Mouse (Mus musculus): Measurements from ENCODE around the gene Mtf1.

Mtf1 gene

GRCm38 (mm10) chr4:124801552-124802308 is at the start of gene Mtf1:
Mtf1 (plus strand) TSS chr4:124802104.
- DNase-seq (ENCODE audit: low spot score), result peak; percentile 95

GRCm38 (mm10) chr4:124752281-124753199 is 49.4 kb upstream of the Mtf1 start:
- DNase-seq (ENCODE audit: low spot score), result peak; percentile 23

- no peak for DNase-seq (ENCODE audit: low spot score)
Observed at GRCm38 (mm10) chr4:124755526-124755925, 46.4 kb upstream of the Mtf1 start.

- no peak for DNase-seq (ENCODE audit: low spot score)
Observed at GRCm38 (mm10) chr4:124759305-124759811, 42.5 kb upstream of the Mtf1 start.

- DNase-seq (ENCODE audit: low spot score), result no peak
Observed at GRCm38 (mm10) chr4:124761201-124761600, 40.7 kb upstream of the Mtf1 start.

- DNase-seq (ENCODE audit: low spot score), result no peak
Observed at GRCm38 (mm10) chr4:124762858-124763452, 38.9 kb upstream of the Mtf1 start.

GRCm38 (mm10) chr4:124765802-124766565 is 35.9 kb upstream of the Mtf1 start:
- DNase-seq (ENCODE audit: low spot score), result no peak

- DNase-seq (ENCODE audit: low spot score), result no peak
Observed at GRCm38 (mm10) chr4:124766566-124766940, 35.4 kb upstream of the Mtf1 start.

- no peak for DNase-seq (ENCODE audit: low spot score)
Observed at GRCm38 (mm10) chr4:124768963-124769591, 32.8 kb upstream of the Mtf1 start.

GRCm38 (mm10) chr4:124770624-124771023 is 31.3 kb upstream of the Mtf1 start:
- DNase-seq (ENCODE audit: low spot score), result no peak

GRCm38 (mm10) chr4:124772125-124772524 is 29.8 kb upstream of the Mtf1 start:
- peak; percentile 4 for DNase-seq (ENCODE audit: low spot score)

GRCm38 (mm10) chr4:124773449-124773848 is 28.5 kb upstream of the Mtf1 start:
- no peak for DNase-seq (ENCODE audit: low spot score)

- no peak for DNase-seq (ENCODE audit: low spot score)
Observed at GRCm38 (mm10) chr4:124773995-124774394, 27.9 kb upstream of the Mtf1 start.

GRCm38 (mm10) chr4:124774429-124774828 is 27.5 kb upstream of the Mtf1 start:
- no peak for DNase-seq (ENCODE audit: low spot score)

GRCm38 (mm10) chr4:124781361-124781760 is 20.5 kb upstream of the Mtf1 start:
- DNase-seq (ENCODE audit: low spot score), result no peak

GRCm38 (mm10) chr4:124782395-124782794 is 19.5 kb upstream of the Mtf1 start:
- no peak for DNase-seq (ENCODE audit: low spot score)

GRCm38 (mm10) chr4:124783937-124784336 is 18.0 kb upstream of the Mtf1 start:
- DNase-seq (ENCODE audit: low spot score), result no peak

GRCm38 (mm10) chr4:124790013-124790412 is 11.9 kb upstream of the Mtf1 start:
- DNase-seq (ENCODE audit: low spot score), result no peak

- DNase-seq (ENCODE audit: low spot score), result no peak
Observed at GRCm38 (mm10) chr4:124792114-124792513, 9.8 kb upstream of the Mtf1 start.

GRCm38 (mm10) chr4:124796141-124796540 is 5.8 kb upstream of the Mtf1 start:
- DNase-seq (ENCODE audit: low spot score), result no peak

- DNase-seq (ENCODE audit: low spot score), result no peak
Observed at GRCm38 (mm10) chr4:124796913-124797312, 5.0 kb upstream of the Mtf1 start.
